Mouse (Mus musculus): ENCODE measurements around the gene Cyb5d1. TPM values are rescaled to one million over a fixed set of nuclear protein-coding genes. Genes with fewer than 3 reads are reported as not detected.
A peak's percentile ranks its signal among the peaks of the same experiment; 100 is the strongest.
"Not testable (repeated sequence)": the region's sequence is repeated elsewhere in the genome, so short reads cannot be mapped to it uniquely, and the experiment has no call there.

The Cyb5d1 gene
- 28.7 and 33.0 TPM in 2 replicates for polyA plus RNA-seq (2015; fragmentation: Nextera tagmentation; extraction: Ambion mirVana)

DNA sequence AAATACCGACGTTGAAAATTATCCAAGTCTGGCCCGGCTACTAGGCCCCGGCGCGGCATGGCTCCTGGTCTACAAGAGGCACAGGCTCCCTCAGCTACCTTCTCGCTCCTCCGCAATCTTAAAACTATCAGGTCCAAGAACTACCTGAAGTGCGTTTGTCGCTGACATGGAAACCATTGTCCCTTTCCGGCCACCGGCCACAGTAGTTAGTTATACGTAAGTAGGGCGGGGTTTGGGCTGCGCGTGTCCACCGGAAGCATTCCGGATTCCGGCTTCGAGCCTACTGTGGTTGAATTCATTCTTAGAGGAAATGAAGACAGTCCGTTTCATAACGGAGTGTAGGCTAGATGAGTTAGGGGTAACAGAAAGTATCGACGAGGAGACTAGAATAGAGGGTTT lies at the start of gene Cyb5d1, which contains the start of gene Naa38:
Cyb5d1 (minus strand) TSS at position 397 of the 399 bp plus-strand sequence.
Naa38 (plus strand) TSS at position 253 of the 399 bp plus-strand sequence.
- not testable (repeated sequence) for H3K9me3 ChIP-seq (ENCODE audit: control insufficient read depth, low read length); H3K27me3 ChIP-seq (replicated peaks; ENCODE audit: control insufficient read depth, insufficient read depth, low read length)
- WGBS = under 1% methylated on average over 23 of the region's 24 CpGs
- H3K36me3 ChIP-seq (ENCODE audit: control insufficient read depth, insufficient read depth, low read length) = peaks cover 12% of the 10 kb centered on the region
- peak within 1 kb of the TSS; percentile 80 for H3K4me2 ChIP-seq (ENCODE audit: low read length)
- peak within 1 kb of the TSS; percentile 95 for H3K9ac ChIP-seq (ENCODE audit: low read depth, low read length)
- ATAC-seq = peak; percentile 83
- H3K27ac ChIP-seq (ENCODE audit: low read depth, low read length) = peak within 1 kb of the TSS; percentile 99
- peaks cover 13% of the 10 kb centered on the region for H3K4me1 ChIP-seq (ENCODE audit: control insufficient read depth, insufficient read depth, low read depth, low read length)
- H3K4me3 ChIP-seq (ENCODE audit: low read length) = peak within 1 kb of the TSS; percentile 78

DNA sequence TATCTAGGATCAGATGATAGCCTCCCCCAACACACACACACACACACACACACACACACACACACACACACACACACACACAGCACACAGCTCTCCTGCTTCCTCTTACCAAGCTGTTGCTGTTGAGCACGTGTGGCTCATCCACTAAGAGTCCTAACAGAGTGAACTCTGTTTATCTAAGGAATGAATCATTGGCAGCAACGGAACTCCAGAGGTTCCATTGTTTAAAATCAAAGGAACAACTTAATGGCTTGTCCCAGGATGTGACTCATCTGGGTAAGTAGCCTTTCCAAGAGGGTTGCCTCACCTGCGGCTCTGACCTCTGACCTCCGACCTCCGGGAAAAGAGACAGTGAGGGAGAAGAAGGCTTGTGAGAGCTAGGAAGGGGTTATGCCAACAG lies 47.9 kb upstream of the Cyb5d1 start:
- no peak overlapping the region for H3K27ac ChIP-seq (ENCODE audit: low read depth, low read length)
- ATAC-seq = no peak
- H3K27me3 ChIP-seq (replicated peaks; ENCODE audit: control insufficient read depth, insufficient read depth, low read length) = no peaks in the 10 kb centered on the region
- no peak overlapping the region for H3K4me2 ChIP-seq (ENCODE audit: low read length)
- H3K9ac ChIP-seq (ENCODE audit: low read depth, low read length) = no peak overlapping the region
- no peak overlapping the region for H3K4me3 ChIP-seq (ENCODE audit: low read length)
- WGBS = 54% methylated on average over 5 of the region's 5 CpGs
- H3K9me3 ChIP-seq (ENCODE audit: control insufficient read depth, low read length) = no peaks in the 10 kb centered on the region
- no peaks in the 10 kb centered on the region; the same call in 1 of the 2 replicates for H3K4me1 ChIP-seq (ENCODE audit: control insufficient read depth, insufficient read depth, low read depth, low read length)
- H3K36me3 ChIP-seq (ENCODE audit: control insufficient read depth, insufficient read depth, low read length) = no peaks in the 10 kb centered on the region

DNA sequence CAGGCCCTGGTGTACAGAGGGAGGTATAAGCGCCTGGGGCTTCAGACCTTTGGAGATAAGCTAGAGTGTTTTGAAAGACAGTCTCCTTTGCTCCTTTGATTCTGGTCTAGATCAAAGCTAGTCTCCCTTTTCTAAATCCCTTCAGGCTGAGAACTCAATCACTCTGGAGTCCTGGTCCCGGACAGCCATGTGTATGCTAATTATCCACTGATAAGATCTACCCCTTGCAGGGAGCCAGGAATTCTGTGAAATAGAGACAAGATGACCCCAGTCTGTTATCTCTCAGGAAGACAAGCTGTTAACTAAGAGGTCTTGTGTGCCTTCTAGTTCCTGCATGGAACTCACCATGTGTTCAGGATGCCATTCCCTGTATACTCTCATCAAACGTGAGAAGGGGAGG lies 41.9 kb upstream of the Cyb5d1 start:
- 48% methylated on average over 3 of the region's 3 CpGs for WGBS
- Histone ChIP-seq H3K9ac (ENCODE audit: low read depth, low read length) (no peak overlapping the region), H3K9me3 (ENCODE audit: control insufficient read depth, low read length) (no peaks in the 10 kb centered on the region), H3K27me3 (replicated peaks; ENCODE audit: control insufficient read depth, insufficient read depth, low read length) (no peaks in the 10 kb centered on the region), H3K4me1 (ENCODE audit: control insufficient read depth, insufficient read depth, low read depth, low read length) (peaks cover under 1% of the 10 kb centered on the region), H3K36me3 (ENCODE audit: control insufficient read depth, insufficient read depth, low read length) (no peaks in the 10 kb centered on the region), H3K27ac (ENCODE audit: low read depth, low read length) (no peak overlapping the region), H3K4me2 (ENCODE audit: low read length) (no peak overlapping the region), H3K4me3 (ENCODE audit: low read length) (no peak overlapping the region)
- no peak for ATAC-seq

DNA sequence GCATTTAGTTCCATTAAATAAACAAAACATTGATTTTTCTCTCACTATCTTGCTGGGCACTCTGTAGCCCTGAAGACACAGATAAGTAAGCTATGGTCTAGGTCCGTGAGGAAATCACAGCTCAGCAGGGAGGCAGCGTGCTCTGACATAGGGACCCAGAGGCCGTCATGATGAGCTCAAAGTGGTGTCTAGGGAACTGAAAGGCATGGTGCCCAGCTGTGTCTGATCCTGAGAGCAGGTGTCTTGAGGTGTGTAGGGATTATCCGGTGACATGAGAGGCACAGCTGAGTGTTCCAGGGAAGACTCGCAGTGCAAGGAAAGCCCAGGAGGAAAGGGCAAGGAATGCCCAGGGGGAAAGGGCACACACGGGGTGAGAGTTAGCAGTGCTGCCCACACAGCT lies 37.8 kb upstream of the Cyb5d1 start:
- Histone ChIP-seq H3K27me3 (replicated peaks; ENCODE audit: control insufficient read depth, insufficient read depth, low read length) (no peaks in the 10 kb centered on the region), H3K4me2 (ENCODE audit: low read length) (no peak overlapping the region), H3K27ac (ENCODE audit: low read depth, low read length) (no peak overlapping the region), H3K4me1 (ENCODE audit: control insufficient read depth, insufficient read depth, low read depth, low read length) (peaks cover 3% of the 10 kb centered on the region), H3K4me3 (ENCODE audit: low read length) (no peak overlapping the region), H3K9ac (ENCODE audit: low read depth, low read length) (no peak overlapping the region), H3K9me3 (ENCODE audit: control insufficient read depth, low read length) (no peaks in the 10 kb centered on the region), H3K36me3 (ENCODE audit: control insufficient read depth, insufficient read depth, low read length) (no peaks in the 10 kb centered on the region)
- WGBS = 59% methylated on average over 6 of the region's 6 CpGs
- no peak for ATAC-seq

DNA sequence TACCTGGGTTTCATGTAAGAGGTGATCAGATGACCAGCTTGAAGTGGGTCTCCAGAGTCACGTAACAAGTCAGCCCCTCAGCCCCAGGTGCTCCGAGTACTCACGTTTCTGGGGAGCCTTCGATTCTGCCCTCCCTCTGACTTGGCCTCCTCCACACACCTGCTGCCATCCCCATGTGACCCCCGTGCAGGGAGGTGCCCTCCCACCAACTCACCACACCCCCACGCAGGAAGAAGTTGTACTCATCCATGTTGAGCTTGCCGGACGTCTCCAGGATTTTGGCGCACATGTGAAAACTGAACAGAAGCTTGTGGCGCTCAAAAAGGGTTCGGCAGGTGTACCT lies 37.2 kb upstream of the Cyb5d1 start:
- H3K36me3 ChIP-seq (ENCODE audit: control insufficient read depth, insufficient read depth, low read length) = no peaks in the 10 kb centered on the region
- H3K27ac ChIP-seq (ENCODE audit: low read depth, low read length) = no peak overlapping the region
- H3K9me3 ChIP-seq (ENCODE audit: control insufficient read depth, low read length) = no peaks in the 10 kb centered on the region
- peaks cover 3% of the 10 kb centered on the region for H3K4me1 ChIP-seq (ENCODE audit: control insufficient read depth, insufficient read depth, low read depth, low read length)
- no peak overlapping the region for H3K4me2 ChIP-seq (ENCODE audit: low read length)
- H3K4me3 ChIP-seq (ENCODE audit: low read length) = no peak overlapping the region
- WGBS = 74% methylated on average over 11 of the region's 11 CpGs
- no peak; the same call in 1 of the 2 replicates for ATAC-seq
- no peaks in the 10 kb centered on the region for H3K27me3 ChIP-seq (replicated peaks; ENCODE audit: control insufficient read depth, insufficient read depth, low read length)
- H3K9ac ChIP-seq (ENCODE audit: low read depth, low read length) = no peak overlapping the region

DNA sequence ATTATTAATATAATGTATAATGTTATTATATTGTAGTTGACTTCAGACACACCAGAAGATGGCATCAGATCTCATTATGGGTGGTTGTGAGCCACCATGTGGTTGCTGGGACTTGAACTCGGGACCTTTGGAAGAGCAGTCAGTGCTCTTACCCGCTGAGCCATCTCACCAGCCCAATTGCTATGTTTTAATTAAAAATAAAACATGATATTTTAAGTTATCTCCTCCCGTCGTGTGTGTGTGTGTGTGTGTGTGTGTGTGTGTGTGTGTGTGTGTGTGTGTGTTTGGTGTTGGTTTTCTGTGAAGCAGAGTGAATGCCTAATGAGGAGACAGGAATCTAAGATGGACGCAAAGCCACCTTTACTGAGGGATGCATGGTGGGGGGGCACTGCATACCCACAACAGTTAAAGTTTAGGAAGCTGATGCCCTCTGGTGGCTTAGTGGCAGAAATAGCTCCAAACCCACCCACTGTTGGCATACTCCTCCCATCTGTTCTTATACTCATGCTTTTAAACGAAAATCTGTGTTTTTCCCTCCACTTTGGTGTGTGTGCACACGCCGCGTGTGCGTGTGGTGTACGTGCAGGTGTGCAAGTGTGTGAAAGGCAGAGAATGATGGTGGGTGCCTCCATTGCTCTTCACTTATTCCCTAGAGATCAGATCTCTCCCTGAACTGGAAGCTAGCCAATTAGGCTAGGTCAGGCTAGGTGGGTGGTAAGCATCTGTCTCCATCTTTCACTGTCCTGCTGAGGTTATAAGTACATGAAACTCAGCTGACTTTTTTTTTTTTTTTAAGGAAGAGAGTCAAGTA lies 36.6 kb upstream of the Cyb5d1 start:
- Histone ChIP-seq H3K27ac (ENCODE audit: low read depth, low read length) (no peak overlapping the region), H3K4me2 (ENCODE audit: low read length) (0 out of 2 replicates have a peak overlapping the region, but pooled peaks have one; percentile 2), H3K9me3 (ENCODE audit: control insufficient read depth, low read length) (no peaks in the 10 kb centered on the region), H3K27me3 (replicated peaks; ENCODE audit: control insufficient read depth, insufficient read depth, low read length) (no peaks in the 10 kb centered on the region), H3K36me3 (ENCODE audit: control insufficient read depth, insufficient read depth, low read length) (no peaks in the 10 kb centered on the region), H3K9ac (ENCODE audit: low read depth, low read length) (peak overlapping the region; percentile 9; the same call in 1 of the 2 replicates), H3K4me1 (ENCODE audit: control insufficient read depth, insufficient read depth, low read depth, low read length) (peaks cover 3% of the 10 kb centered on the region), H3K4me3 (ENCODE audit: low read length) (no peak overlapping the region)
- WGBS = 32% methylated on average over 11 of the region's 11 CpGs
- peak; percentile 85 for ATAC-seq

DNA sequence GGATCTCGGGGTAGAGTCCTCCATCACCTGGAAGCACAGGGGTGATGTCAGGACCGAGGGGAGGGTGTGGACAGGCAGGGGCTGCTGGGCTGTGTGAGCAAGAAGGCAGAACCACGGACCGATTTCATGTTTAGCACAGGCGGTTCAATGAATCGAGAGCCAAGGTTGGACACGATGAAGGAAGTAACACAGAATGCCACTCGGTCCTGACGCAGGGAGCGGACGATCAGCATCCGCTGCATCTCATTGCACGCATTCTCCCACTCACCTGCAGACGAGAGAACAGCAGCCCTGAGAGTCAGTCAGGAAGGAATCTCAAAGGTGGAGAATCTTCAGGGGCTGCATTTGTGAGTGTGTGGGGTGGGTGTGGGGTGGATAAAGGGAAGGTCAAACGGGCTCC lies 35.2 kb upstream of the Cyb5d1 start:
- 89% methylated on average over 15 of the region's 15 CpGs for WGBS
- H3K27me3 ChIP-seq (replicated peaks; ENCODE audit: control insufficient read depth, insufficient read depth, low read length) = no peaks in the 10 kb centered on the region
- no peaks in the 10 kb centered on the region for H3K9me3 ChIP-seq (ENCODE audit: control insufficient read depth, low read length)
- H3K9ac ChIP-seq (ENCODE audit: low read depth, low read length) = no peak overlapping the region; the same call in 1 of the 2 replicates
- H3K36me3 ChIP-seq (ENCODE audit: control insufficient read depth, insufficient read depth, low read length) = no peaks in the 10 kb centered on the region
- H3K4me3 ChIP-seq (ENCODE audit: low read length) = no peak overlapping the region
- H3K27ac ChIP-seq (ENCODE audit: low read depth, low read length) = no peak overlapping the region
- no peak for ATAC-seq
- no peak overlapping the region for H3K4me2 ChIP-seq (ENCODE audit: low read length)
- peaks cover 3% of the 10 kb centered on the region for H3K4me1 ChIP-seq (ENCODE audit: control insufficient read depth, insufficient read depth, low read depth, low read length)

DNA sequence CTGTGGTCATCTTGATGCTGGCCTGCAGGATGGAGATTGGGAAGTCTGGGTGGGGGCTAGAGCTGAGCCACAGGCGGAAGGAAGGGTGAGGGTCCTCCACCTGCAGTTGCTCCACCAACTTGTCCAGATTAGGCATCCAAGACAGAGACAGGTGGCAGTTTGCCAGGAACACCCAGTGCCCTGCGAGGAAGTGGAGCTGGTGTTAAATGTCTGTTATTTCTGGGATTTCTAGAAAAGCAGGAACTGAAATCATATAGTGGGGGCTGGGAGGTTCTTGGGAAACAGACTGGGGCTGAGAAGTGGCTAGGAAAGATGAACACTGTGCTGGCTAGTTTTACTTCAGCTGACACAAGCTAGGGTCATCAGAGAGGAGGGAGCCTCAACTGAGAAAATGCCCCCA lies 33.9 kb upstream of the Cyb5d1 start:
- no peak overlapping the region for H3K9ac ChIP-seq (ENCODE audit: low read depth, low read length)
- H3K27ac ChIP-seq (ENCODE audit: low read depth, low read length) = no peak overlapping the region
- whole genome bisulfite sequencing = 51% methylated on average over 2 of the region's 2 CpGs
- H3K4me3 ChIP-seq (ENCODE audit: low read length) = no peak overlapping the region
- ATAC-seq = no peak
- no peaks in the 10 kb centered on the region for H3K9me3 ChIP-seq (ENCODE audit: control insufficient read depth, low read length)
- H3K36me3 ChIP-seq (ENCODE audit: control insufficient read depth, insufficient read depth, low read length) = no peaks in the 10 kb centered on the region
- no peak overlapping the region for H3K4me2 ChIP-seq (ENCODE audit: low read length)
- peaks cover 3% of the 10 kb centered on the region for H3K4me1 ChIP-seq (ENCODE audit: control insufficient read depth, insufficient read depth, low read depth, low read length)
- H3K27me3 ChIP-seq (replicated peaks; ENCODE audit: control insufficient read depth, insufficient read depth, low read length) = no peaks in the 10 kb centered on the region

DNA sequence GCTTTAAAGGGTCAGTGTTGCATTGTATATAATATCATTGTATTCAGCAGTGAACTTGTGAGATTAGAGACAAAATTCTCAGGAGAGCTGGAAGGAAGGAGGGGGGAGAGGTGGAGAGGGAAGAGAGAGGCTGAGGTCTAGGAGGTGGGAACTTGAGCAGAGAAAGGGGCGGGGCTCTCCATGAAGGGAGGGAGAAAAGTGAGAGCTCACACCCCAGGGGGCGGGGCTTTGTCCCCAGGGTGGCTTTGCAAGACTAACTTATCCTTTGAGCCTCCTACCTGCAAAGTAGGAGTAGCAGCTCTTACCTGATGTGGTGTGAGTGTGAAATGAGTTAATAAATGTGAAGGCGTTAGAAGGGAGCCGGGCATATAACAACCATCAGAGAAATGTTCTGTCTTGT lies 33.3 kb upstream of the Cyb5d1 start:
- WGBS = 41% methylated on average over 4 of the region's 4 CpGs
- H3K27me3 ChIP-seq (replicated peaks; ENCODE audit: control insufficient read depth, insufficient read depth, low read length) = no peaks in the 10 kb centered on the region
- peaks cover 3% of the 10 kb centered on the region for H3K4me1 ChIP-seq (ENCODE audit: control insufficient read depth, insufficient read depth, low read depth, low read length)
- ATAC-seq = no peak
- no peak overlapping the region for H3K27ac ChIP-seq (ENCODE audit: low read depth, low read length)
- no peak overlapping the region for H3K4me3 ChIP-seq (ENCODE audit: low read length)
- H3K36me3 ChIP-seq (ENCODE audit: control insufficient read depth, insufficient read depth, low read length) = no peaks in the 10 kb centered on the region
- no peak overlapping the region for H3K9ac ChIP-seq (ENCODE audit: low read depth, low read length)
- H3K4me2 ChIP-seq (ENCODE audit: low read length) = no peak overlapping the region
- H3K9me3 ChIP-seq (ENCODE audit: control insufficient read depth, low read length) = no peaks in the 10 kb centered on the region
